Mouse (Mus musculus) adipocyte (in vitro differentiated cells): ENCODE data around the gene Tmem208.
A peak's percentile ranks its signal among the peaks of the same experiment; 100 is the strongest.
"Not testable (repeated sequence)": the region's sequence is repeated elsewhere in the genome, so short reads cannot be mapped to it uniquely, and the experiment has no call there.

Source experiments
- DNase-seq: peaks from one replicate; pipeline ENCODE4 v3.0.0-alpha.2; 2016; ENCODE audit warnings: low spot score

The Tmem208 gene

DNA sequence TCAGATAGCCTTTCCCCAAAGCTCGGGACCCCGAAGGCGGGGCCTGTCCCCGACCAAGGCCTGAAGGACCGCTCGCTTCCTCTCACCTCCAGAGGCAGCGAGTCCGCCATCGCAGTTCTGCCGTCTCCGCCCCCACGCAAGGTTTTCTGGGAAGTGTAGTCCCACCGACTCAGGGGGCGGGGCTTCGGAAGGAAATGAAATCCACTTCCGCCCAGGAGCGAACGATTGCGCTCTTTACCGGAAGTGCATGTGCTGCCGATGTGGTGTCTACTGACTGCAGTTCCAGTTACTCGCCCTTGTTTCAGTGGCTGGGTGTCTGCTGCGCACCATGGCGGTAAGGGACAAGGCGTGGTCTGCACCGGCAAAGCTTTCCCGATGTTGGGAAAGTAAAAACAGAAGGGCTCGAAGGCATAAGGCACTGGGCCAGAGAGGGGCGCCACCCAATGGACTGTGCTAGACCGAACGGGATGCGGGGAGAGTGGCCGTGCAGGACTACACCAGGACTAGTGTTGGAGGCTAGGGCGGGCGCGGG is at the start of gene Tmem208, which contains the start of gene Lrrc29:
TSS of gene Tmem208 (plus strand) at position 214 of the 532 bp plus-strand sequence.
TSS of gene Lrrc29 (minus strand) at position 138 of the 532 bp plus-strand sequence.
- peak; percentile 99 for DNase-seq

DNA sequence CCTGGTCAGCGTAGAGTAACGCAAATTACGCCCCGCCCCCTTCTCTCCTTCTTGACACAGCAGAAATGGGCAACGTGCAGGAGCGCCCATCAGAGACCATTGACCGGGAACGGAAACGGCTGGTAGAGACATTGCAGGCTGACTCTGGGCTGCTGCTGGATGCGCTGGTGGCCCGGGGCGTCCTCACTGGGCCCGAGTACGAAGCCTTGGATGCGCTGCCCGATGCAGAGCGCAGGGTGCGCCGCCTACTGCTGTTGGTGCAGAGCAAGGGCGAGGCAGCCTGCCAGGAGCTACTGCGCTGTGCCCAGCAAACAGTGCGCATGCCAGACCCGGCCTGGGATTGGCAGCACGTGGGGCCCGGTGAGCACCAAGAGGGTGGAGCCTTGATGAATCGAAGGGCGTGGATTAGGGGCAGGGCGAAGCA is 47.2 kb upstream of the Tmem208 start:
- DNase-seq, result no peak

DNA sequence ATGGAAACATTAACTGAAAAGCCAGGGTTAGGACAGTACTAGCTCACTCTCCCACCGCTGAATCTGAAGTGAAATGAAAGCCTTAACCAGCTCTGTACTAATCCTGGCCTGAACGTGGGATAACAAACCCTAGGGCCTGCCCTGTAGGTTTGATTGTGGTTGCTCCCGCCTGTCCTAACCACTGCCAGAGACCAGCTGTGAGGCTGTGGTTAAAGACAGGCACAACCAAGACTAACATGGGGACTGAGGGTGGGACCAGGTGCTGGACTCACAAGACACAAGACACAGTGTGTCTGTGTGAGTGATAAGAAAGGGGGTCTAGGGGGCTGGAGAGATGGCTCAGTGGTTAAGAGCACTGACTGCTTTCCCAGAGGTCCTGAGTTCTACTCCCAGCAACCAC is 45.6 kb upstream of the Tmem208 start:
- DNase-seq, result no peak

DNA sequence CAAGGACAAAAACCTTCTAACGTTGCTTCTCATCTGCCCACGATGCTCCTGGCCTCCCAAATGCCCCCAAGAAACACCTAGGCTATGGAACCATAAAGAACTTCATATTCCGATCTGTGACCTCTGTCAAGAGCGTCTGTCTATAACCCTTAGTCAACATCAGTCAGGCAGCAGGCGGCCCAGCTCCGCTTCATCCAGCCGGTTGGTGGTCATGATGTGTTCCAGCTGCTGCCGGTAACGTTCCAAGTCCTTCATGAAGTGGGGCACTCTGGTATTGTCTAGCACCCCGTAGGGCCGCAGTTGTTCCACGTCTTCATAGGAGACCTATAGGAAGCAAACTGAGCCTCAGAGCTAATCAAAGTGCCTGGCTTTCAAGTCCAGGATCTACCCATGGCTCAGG is 44.3 kb upstream of the Tmem208 start:
- no peak for DNase-seq

DNA sequence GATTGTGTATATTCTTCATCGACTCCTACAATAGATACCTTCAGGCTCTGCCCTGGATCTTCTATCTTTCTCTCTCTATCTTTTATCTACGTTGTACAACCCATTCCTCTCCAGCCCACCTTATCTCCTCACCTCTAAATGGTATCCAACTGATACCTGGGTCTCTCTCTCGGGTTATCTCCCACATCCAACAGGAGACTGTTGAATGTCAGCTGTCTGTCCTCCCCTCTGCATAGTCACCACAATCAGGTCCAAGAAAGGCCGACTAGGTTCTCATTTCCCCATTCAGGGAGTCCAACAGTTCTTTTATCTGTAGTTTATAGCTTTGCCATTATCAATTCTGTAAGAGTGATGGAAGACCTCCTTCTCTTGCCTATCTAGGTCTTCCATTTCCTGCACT is 43.9 kb upstream of the Tmem208 start:
- DNase-seq, result no peak

DNA sequence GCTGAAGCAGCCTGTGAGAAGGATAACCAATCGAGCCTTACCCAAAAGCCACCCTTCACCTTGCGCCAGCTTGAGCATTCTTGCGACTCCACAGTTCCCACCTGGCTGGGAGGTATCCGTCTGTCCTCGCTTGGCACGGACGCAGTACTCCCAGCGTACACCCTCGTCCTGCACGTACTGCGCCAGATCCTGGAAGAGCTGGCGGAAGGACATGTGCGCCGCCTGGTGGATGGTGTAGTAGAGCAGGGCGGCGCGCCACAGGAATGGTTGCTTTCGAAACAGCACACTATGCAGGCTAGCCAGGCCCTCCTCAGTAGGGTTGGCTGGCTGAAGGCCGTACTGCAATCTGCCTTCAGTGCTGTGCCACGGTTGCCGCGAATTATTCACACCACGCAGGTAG is 43.1 kb upstream of the Tmem208 start:
- no peak for DNase-seq

DNA sequence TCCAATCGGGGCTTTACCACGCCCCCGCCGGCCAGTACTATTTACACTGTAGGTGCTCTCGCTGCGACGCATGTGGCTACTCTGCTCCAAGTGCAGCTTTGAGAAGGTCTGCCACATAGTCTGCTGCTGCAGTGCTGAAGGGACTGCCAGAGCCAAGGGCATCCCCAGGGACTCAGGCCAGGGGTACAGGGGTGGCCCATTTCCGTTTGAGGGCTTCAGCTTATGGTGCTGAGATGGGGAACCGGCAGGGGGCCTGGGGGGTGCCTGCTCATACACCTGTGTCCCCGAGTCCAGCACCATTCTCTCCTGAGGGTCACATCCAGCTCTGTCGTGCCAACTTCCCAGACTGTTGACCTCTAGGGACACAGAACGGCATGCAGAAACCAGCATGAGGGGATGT is 40.6 kb upstream of the Tmem208 start:
- DNase-seq, result no peak

DNA sequence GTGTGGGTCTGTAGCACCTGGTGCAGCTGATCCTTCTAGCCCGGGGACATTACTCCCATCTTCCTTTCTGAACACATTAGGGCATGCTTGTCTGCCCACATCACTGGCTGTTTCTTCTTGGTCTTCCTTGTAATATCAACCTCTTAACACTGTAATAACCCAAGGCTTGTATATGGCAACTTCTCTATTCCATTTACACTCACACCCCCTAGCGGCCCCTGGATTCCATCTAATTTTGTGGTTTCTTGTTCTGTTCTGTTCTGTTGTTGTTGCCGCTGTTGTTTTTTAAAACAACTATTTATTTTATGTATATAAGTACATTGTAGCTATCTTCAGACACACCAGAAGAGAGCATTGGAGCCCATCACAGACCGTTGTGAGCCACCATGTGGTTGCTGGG is 39.2 kb upstream of the Tmem208 start:
- no peak for DNase-seq

DNA sequence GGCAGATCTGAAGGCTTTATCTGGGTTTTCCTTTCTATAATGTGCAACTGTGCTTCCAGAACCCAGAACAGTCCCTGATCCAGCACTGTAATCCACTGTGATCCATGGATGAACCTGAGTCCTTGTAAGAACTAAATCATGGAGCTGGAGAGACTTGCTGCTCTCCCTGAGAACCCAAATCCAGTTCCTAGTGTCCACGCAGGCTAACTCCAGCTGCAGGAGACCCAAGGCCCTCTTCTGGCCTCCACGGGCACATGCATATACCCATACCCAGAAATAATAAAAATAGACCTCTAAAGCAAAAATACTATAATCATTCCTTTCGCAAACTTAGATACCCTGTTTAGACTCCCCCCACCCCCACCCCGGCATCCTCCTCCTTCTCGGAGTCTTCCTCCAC is 37.9 kb upstream of the Tmem208 start:
- DNase-seq, result no peak

DNA sequence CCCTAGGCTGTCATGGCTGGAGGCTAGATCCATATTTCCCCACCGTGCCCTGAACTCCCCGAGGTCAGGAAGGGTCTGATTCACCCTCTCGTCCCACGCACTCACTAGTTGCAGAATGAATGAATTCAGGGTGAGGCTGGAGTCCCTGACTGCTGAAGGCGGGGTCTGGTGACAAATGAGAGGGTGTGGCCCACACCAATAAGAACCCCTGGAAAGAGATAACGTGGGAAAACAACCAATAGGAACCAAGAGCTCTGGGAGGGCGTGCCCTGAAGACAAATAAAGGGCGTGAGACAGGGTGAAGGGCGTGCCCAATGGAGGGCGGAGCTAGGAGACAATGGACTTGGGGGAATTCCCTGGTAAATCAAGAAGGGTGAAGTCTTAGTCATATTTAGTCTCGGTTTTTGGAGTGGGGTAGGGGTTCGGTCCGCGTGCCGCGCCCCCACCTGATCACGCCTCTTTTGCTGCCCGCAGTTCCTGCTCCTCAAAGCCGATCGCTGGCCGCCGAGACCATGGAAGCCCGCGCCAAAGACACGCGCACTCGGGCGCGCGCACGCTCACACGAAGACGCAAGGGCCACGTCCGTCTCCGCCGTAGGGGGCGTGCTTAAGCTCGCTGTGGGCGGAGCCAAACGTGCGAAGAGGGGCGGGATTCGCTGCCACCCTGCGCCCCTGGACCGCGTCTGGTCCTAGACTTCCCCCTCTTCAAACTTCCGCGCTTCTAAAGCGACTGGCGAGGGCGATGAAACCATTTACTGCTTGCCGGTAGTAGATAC is 37.0 kb upstream of the Tmem208 start:
- DNase-seq, result peak; percentile 98

DNA sequence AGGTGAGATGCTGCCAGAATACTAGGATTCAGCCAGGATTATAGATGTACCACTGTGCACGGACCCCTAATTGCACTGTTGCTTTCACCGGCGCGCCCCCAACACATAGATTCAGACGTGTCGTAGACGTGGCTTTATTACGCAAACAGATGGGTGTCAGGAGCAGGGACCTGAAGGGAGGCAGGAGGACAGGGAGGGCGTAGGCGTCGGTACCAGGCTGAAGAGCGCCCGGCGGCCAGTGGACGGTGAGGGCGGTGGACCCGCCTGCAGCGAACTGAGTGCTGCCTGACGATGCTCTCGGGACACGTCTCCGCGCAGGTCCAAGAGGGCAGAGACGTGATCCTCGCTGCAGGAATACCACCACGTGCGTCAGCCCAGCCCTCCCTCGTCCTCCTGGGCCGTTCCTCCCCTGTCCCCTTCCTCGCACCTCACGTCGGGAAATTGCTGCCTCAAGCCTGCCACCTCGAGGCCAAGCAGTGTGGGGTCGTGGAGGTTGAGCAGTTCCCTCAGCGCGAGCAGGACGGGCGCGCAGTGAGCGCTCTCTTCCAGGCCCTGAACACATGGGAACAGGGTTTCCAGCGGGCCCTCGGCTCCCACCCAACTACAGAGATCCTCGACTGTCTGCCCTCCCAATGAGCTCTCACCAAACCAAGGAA is 36.2 kb upstream of the Tmem208 start, which contains the start of gene 4931428F04Rik:
TSS of gene 4931428F04Rik (minus strand) at position 60 of the 656 bp plus-strand sequence.
- no peak for DNase-seq

DNA sequence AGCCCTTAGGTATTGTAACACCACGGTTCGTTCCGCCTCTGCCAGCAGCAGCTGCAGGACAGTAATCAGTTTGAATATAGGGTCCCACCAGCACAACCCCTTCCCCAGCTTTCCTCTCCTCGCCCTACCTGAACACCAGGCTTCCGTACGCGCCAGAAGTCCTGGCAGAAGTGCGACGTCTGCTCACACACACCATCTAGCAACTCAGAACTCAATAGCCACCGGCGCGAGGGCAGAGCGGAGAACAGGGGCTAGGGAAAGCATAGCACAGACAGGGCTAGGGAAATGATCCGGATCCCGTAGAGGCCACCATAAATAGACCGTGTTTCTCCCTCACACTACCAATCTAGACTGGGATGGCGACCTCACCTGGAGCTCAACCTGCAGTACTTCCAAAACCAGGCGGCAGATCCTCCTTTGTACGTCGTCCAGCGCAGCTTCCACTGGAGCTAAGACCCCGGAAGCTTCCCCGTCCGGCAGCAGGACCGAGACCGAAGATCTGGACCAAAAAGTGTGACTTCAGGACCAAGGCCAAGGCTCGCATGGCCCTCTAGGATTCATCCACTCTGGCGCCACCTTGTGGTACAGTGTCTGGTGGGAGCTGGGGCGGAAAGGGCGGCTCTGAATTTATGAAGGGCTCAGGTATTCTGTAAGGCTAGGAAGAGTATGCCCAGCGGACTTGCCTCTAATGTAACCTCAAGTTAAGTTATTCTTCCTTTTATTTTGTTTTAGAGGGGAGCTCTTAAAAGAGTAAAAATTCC is 35.4 kb upstream of the Tmem208 start:
- peak; percentile 95 for DNase-seq

DNA sequence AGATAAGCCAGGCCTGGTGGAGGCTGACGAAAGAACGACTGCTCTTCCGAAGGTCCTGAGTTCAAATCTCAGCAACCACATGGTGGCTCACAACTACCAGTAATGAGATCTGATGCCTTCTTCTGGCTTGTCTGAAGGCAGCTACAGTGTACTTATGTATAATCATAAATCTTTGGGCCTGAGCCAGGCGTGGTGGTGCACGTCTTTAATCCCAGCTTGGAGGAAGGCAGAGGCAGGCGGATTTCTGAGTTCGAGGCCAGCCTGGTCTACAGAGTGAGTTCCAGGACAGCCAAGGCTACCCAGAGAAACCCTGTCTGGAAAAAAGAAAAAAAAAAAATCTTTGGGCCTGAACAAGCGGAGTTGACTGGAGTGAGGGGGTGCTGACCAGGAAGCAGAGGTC is 34.8 kb upstream of the Tmem208 start:
- not testable (repeated sequence) for DNase-seq

DNA sequence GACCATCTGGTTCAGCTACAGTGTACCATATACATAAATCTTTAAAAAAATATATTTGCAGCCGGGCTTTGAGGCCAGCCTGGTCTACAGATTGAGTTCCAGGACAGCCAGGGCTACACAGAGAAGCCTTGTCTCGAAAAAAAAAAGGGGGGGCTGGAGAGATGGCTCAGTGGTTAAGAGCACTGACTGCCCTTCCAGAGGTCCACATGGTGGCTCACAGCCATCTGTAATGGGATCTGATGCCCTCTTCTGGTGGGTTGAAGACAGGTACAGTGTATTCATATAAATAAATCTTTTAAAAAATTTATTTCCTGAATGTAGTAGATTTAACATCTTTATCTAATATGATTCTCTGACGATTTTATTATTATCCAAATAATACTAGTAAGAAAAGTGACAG is 34.4 kb upstream of the Tmem208 start:
- DNase-seq, result not testable (repeated sequence)

DNA sequence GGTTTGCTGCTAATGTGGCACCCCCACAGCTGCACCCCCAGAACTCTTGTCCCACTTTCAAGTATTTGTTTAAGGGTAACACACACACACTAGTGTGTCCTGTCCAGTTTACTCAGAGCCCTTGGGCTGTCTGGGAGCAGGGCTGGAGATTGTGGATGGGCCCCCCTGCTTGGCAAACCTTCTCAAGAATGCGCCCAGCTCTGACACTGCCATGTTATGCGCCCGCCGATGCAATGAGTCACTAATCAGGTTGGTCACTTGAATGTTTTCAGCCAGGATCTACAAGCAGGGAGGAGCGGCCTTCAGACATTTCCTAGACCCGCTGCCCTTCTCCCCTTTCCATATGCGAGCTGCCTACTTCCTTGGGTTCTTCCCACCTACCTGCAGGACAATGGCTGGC is 33.7 kb upstream of the Tmem208 start:
- no peak for DNase-seq

DNA sequence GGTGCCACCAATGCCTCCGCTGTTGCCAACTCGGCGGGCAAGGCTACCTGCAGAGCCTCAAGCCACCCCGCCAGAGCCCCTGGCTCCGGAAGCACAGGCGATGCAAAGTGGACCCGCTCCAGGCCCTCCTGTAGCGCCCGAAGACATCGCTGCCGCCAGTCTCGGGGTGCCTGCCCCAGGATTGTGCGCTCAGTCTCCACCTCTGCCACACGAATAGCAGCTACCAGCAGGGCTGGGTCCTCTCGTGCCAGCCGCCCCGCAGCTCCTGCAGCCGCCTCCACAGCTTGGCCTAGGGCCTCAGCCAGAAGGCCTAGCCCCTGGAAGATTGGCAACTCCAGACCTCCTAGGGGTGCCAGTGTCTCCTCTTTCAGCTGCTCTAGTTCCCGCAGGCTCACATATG is 32.7 kb upstream of the Tmem208 start:
- no peak for DNase-seq

DNA sequence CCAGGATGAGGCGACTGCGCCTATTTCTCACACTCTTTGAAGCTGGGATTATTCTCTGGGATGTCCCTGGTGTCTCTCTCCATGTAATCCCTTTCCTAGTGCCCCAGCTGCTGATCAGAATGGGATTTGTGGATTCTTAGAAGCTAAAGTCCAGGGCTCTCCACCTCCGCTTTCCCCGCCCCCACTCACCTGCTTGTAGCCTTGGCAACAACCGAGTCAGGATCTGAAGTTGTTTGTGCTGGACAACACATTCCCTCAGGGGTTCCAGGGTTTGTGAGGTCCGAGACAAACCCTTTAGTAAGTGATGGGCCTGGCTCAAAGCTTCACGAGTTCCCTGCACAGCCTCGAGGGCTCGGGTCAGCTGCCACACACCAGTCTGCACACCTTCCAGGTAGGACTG is 31.4 kb upstream of the Tmem208 start:
- no peak for DNase-seq

DNA sequence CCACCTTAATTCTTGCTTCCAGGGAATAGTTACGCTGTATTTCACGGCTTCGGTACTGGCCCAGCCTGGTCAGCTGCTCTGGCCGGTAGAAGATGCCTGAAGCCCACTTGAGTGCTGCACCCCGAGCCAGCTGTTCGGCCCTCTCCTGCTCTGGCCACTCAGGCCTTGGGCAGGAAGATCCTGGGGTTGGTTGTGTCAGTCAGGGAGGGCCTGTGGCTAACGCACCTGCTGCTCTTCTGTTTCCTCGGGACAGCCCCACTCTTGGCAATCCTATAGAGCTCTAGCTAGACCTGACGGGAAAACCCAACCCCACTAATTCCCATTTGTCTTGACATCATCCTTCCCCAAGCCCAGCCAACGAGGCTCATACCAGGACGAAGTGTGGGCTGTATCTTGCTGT is 30.9 kb upstream of the Tmem208 start:
- DNase-seq, result no peak

DNA sequence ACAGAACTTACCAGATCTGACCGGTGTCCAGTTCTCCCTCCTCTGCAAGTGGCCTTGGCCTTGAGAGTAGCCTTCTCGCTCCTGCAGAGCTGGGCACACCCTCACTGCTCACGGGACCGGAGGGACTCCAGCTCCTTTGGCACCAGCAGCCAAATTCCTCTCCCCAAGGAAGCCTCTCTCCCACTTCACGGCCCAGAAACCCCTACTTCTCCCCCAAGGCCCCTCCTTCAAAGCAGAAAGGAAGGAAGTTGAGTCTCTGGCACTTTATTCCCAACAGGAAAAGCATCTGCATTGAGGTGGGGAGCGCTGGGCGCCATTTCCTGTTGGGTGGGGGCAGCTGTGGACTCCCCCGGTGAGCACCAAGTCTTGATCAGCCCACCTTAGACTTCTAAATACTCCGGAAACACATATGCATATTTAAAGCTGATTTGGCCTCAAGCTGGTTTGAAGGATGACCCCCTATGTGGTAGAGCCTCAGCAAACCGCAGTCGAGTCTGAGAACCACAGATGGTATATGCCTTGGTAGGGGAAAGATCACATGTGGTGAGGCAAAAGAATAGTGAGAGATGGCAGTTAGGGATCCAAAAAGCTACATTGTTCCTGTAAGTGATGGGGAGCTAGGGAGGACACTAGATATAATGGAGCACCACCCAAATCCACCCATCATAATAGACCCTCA is 30.1 kb upstream of the Tmem208 start, which contains the start of gene Exoc3l:
TSS of gene Exoc3l (minus strand) at position 207 of the 679 bp plus-strand sequence.
- DNase-seq, result no peak

DNA sequence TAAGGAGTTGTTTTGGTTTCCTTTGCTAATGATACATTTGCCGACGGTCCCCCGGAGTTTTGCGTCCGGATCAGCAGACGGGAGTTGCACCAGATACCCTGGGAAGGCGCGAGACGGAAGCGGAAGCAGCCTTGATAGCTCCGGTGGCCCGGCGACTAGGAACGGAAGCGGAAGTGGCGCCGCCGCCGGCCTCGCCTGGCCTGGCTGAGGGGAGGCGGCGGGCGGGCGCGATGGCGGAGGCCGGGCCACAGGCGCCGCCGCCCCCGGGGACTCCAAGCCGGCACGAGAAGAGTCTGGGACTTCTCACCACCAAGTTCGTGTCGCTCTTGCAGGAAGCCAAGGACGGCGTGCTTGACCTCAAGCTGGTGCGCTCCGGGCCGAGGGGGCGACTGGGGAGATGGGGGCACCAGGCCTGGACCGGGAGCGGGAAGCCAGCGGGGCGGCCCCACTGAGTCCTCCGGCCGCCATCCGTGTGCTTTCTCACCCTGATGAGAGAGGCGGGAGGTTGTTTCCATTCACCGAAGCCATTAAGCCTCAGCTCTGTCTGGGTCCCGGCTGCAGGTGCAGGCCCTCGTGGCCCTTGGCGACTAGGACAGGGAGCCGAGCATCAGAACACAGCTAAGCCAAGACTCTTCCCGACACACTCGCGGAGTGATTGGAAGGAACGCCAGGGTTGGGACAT is 28.5 kb upstream of the Tmem208 start, which contains the start of gene E2f4:
TSS of gene E2f4 (plus strand) at position 153 of the 682 bp plus-strand sequence.
- DNase-seq, result peak; percentile 95
